Mouse (Mus musculus) midbrain, embryonic 12.5 days (tissue): ENCODE results near the gene Rack1. TPM values are rescaled to one million over a fixed set of nuclear protein-coding genes. Genes with fewer than 3 reads are reported as not detected.
"Not testable (repeated sequence)": the region's sequence is repeated elsewhere in the genome, so short reads cannot be mapped to it uniquely, and the experiment has no call there.

Experiments used
- ATAC-seq: fragments of 200-750 bp; cut with Nextera tagmentation; 2 replicates; pipeline ENCODE4 v1.8.0; 2017; ENCODE audit warnings: low read depth, moderate TSS enrichment, moderate library complexity; ENCODE audit not compliant: low FRiP score
- H3K27ac ChIP-seq: fragments of 300-500 bp; sonication (generic); replicated peaks from 2 replicates; pipeline ENCODE4 v1.5.1; 2016; ENCODE audit warnings: mild to moderate bottlenecking
- H3K27me3 ChIP-seq: fragments of 300-500 bp; sonication (generic); 2 replicates; pipeline ENCODE4 v1.6.1; 2016; ENCODE audit warnings: mild to moderate bottlenecking
- H3K36me3 ChIP-seq: fragments of 300-500 bp; sonication (generic); 2 replicates; pipeline ENCODE4 v1.6.1; 2016
- H3K4me1 ChIP-seq: fragments of 300-500 bp; sonication (generic); 2 replicates; pipeline ENCODE4 v1.6.1; 2016
- H3K4me2 ChIP-seq: fragments of 300-500 bp; sonication (generic); replicated peaks from 2 replicates; pipeline ENCODE4 v1.6.1; 2016; ENCODE audit warnings: mild to moderate bottlenecking, moderate library complexity
- H3K4me3 ChIP-seq: fragments of 300-500 bp; sonication (generic); 2 replicates; pipeline ENCODE4 v1.5.1; 2016; ENCODE audit warnings: mild to moderate bottlenecking
- H3K9ac ChIP-seq: fragments of 300-500 bp; sonication (generic); replicated peaks from 2 replicates; pipeline ENCODE4 v1.6.1; 2016; ENCODE audit warnings: mild to moderate bottlenecking, moderate library complexity
- H3K9me3 ChIP-seq: fragments of 300-500 bp; sonication (generic); 2 replicates; pipeline ENCODE4 v1.6.1; 2016; ENCODE audit warnings: mild to moderate bottlenecking
- WGBS: fragments of 180-500 bp; shearing (Covaris S2); methylation state at CpG from one replicate; pipeline ENCODE4 v1.1.7; 2016; 5-methylcytosine and 5-hydroxymethylcytosine counted together
- polyA plus RNA-seq: library from polyadenylated mRNA; unstranded; fragments of >200 nt; fragmentation: Nextera tagmentation; extraction: Ambion mirVana; gene quantifications from 2 replicates; pipeline ENCODE4 v1.2.1, GENCODE M21; 2016

Rack1 gene
- polyA plus RNA-seq, 1 experiment from 2014 or later = 503 TPM

- no peak for ATAC-seq
- no peak overlapping the region for H3K9ac ChIP-seq
- H3K36me3 ChIP-seq = peaks cover 88% of the 10 kb centered on the region
- 69% methylated on average over 4 of the region's 4 CpGs for WGBS
- no peaks in the 10 kb centered on the region for H3K27me3 ChIP-seq
- H3K4me1 ChIP-seq = peaks cover 4% of the 10 kb centered on the region; the same call in 1 of the 2 replicates
- H3K27ac ChIP-seq = 0 out of 2 replicates have a peak overlapping the region, but pooled peaks have one; percentile 36
- no peak overlapping the region for H3K4me3 ChIP-seq
- no peaks in the 10 kb centered on the region for H3K9me3 ChIP-seq
- H3K4me2 ChIP-seq = no peak overlapping the region
Measured at GRCm38 (mm10) chr11:48809434-48809830, 9.3 kb downstream of the Rack1 start.

- Histone ChIP-seq H3K27me3 (no peaks in the 10 kb centered on the region), H3K4me1 (peaks cover 11% of the 10 kb centered on the region), H3K27ac (no peak overlapping the region), H3K4me2 (no peak overlapping the region), H3K9me3 (no peaks in the 10 kb centered on the region), H3K36me3 (peaks cover 82% of the 10 kb centered on the region), H3K4me3 (no peak overlapping the region), H3K9ac (no peak overlapping the region)
- no peak for ATAC-seq
- 92% methylated on average over 2 of the region's 2 CpGs for WGBS
Measured at GRCm38 (mm10) chr11:48810142-48810541, 10.0 kb downstream of the Rack1 start.

- no peak overlapping the region for H3K27ac ChIP-seq
- no peak for ATAC-seq
- H3K4me1 ChIP-seq = peaks cover 23% of the 10 kb centered on the region
- no peaks in the 10 kb centered on the region for H3K27me3 ChIP-seq
- H3K9me3 ChIP-seq = no peaks in the 10 kb centered on the region
- no peak overlapping the region for H3K4me3 ChIP-seq
- H3K9ac ChIP-seq = no peak overlapping the region
- peaks cover 46% of the 10 kb centered on the region for H3K36me3 ChIP-seq
- H3K4me2 ChIP-seq = no peak overlapping the region
Measured at GRCm38 (mm10) chr11:48813782-48814181, 13.7 kb downstream of the Rack1 start.

GRCm38 (mm10) chr11:48815851-48816250 is 15.7 kb downstream of the Rack1 start:
- peak overlapping the region; percentile 84 for H3K9ac ChIP-seq
- H3K4me1 ChIP-seq = peaks cover 23% of the 10 kb centered on the region

GRCm38 (mm10) chr11:48816281-48816781 is 16.2 kb downstream of the Rack1 start:
- peak overlapping the region; percentile 84 for H3K9ac ChIP-seq
- H3K27ac ChIP-seq = peak overlapping the region; percentile 94
- no peaks in the 10 kb centered on the region for H3K27me3 ChIP-seq
- peak overlapping the region; percentile 88 for H3K4me3 ChIP-seq
- WGBS = 5% methylated on average over 16 of the region's 23 CpGs
- H3K4me1 ChIP-seq = peaks cover 23% of the 10 kb centered on the region
- H3K4me2 ChIP-seq = peak overlapping the region; percentile 81
- no peaks in the 10 kb centered on the region for H3K9me3 ChIP-seq
- ATAC-seq = peak; percentile 67
- H3K36me3 ChIP-seq = peaks cover 21% of the 10 kb centered on the region

More at GRCm38 (mm10) chr11:48815851-48816250, 15.7 kb downstream of the Rack1 start:
- Histone ChIP-seq H3K36me3 (peaks cover 26% of the 10 kb centered on the region), H3K9me3 (no peaks in the 10 kb centered on the region), H3K27ac (peak overlapping the region; percentile 94), H3K4me3 (peak overlapping the region; percentile 88), H3K27me3 (no peaks in the 10 kb centered on the region), H3K4me2 (peak overlapping the region; percentile 81)
- no peak for ATAC-seq
- WGBS = 83% methylated on average over 16 of the region's 16 CpGs

- H3K4me2 ChIP-seq = peak within 1 kb of the TSS; percentile 81
- no peaks in the 10 kb centered on the region for H3K9me3 ChIP-seq
- H3K27me3 ChIP-seq = no peaks in the 10 kb centered on the region
- peaks cover 23% of the 10 kb centered on the region for H3K4me1 ChIP-seq
- H3K27ac ChIP-seq = peak within 1 kb of the TSS; percentile 94
- H3K4me3 ChIP-seq = peak within 1 kb of the TSS; percentile 88
- H3K9ac ChIP-seq = peak within 1 kb of the TSS; percentile 84
- WGBS = under 1% methylated on average over 77 of the region's 77 CpGs
- peak; percentile 97 for ATAC-seq
- peaks cover 14% of the 10 kb centered on the region for H3K36me3 ChIP-seq
Measured at GRCm38 (mm10) chr11:48816800-48817665, 16.9 kb downstream of the Rack1 start, which contains the start of gene Trim41. Gene Trim41, minus strand, starts transcription at chr11:48817353.

GRCm38 (mm10) chr11:48817794-48818193 is 17.7 kb downstream of the Rack1 start:
- H3K9ac ChIP-seq = peak overlapping the region; percentile 46

GRCm38 (mm10) chr11:48818346-48818745 is 18.2 kb downstream of the Rack1 start:
- Histone ChIP-seq H3K4me2 (peak overlapping the region; percentile 81), H3K27me3 (peaks cover 7% of the 10 kb centered on the region), H3K27ac (no peak overlapping the region), H3K4me3 (peak overlapping the region; percentile 88), H3K4me1 (peaks cover 24% of the 10 kb centered on the region), H3K9me3 (no peaks in the 10 kb centered on the region), H3K36me3 (0 out of 2 replicates have a peak, but pooled peaks cover 3% of the 10 kb centered on the region), H3K9ac (peak overlapping the region; percentile 46)
- ATAC-seq = no peak
- WGBS = under 1% methylated on average over 16 of the region's 16 CpGs

More at GRCm38 (mm10) chr11:48817794-48818193, 17.7 kb downstream of the Rack1 start:
- Histone ChIP-seq H3K27me3 (peaks cover 6% of the 10 kb centered on the region), H3K9me3 (no peaks in the 10 kb centered on the region), H3K4me3 (peak overlapping the region; percentile 88), H3K4me1 (peaks cover 23% of the 10 kb centered on the region), H3K4me2 (peak overlapping the region; percentile 81), H3K36me3 (0 out of 2 replicates have a peak, but pooled peaks cover 7% of the 10 kb centered on the region), H3K27ac (peak overlapping the region; percentile 94)
- WGBS = 9% methylated on average over 9 of the region's 9 CpGs
- peak; percentile 2; the same call in 1 of the 2 replicates for ATAC-seq

GRCm38 (mm10) chr11:48819614-48820307 is 19.6 kb downstream of the Rack1 start:
- WGBS = 81% methylated on average over 7 of the region's 7 CpGs

GRCm38 (mm10) chr11:48820308-48820674 is 20.2 kb downstream of the Rack1 start:
- H3K4me3 ChIP-seq = no peak overlapping the region
- no peak for ATAC-seq
- H3K36me3 ChIP-seq = no peaks in the 10 kb centered on the region
- no peaks in the 10 kb centered on the region for H3K9me3 ChIP-seq
- no peak overlapping the region for H3K9ac ChIP-seq
- peaks cover 20% of the 10 kb centered on the region for H3K4me1 ChIP-seq
- peaks cover 22% of the 10 kb centered on the region for H3K27me3 ChIP-seq
- no peak overlapping the region for H3K27ac ChIP-seq
- H3K4me2 ChIP-seq = no peak overlapping the region

More at GRCm38 (mm10) chr11:48819614-48820307, 19.6 kb downstream of the Rack1 start:
- H3K4me2 ChIP-seq = no peak overlapping the region
- no peaks in the 10 kb centered on the region for H3K36me3 ChIP-seq
- no peaks in the 10 kb centered on the region for H3K9me3 ChIP-seq
- no peak overlapping the region for H3K9ac ChIP-seq
- no peak for ATAC-seq
- H3K4me3 ChIP-seq = no peak overlapping the region
- no peak overlapping the region for H3K27ac ChIP-seq
- H3K27me3 ChIP-seq = peaks cover 18% of the 10 kb centered on the region
- H3K4me1 ChIP-seq = peaks cover 26% of the 10 kb centered on the region

- Histone ChIP-seq H3K4me1 (peaks cover 10% of the 10 kb centered on the region), H3K27me3 (peaks cover 22% of the 10 kb centered on the region)
- not testable (repeated sequence) for H3K9me3 ChIP-seq, H3K4me2 ChIP-seq, H3K9ac ChIP-seq, H3K27ac ChIP-seq, H3K4me3 ChIP-seq, ATAC-seq, H3K36me3 ChIP-seq
- 85% methylated on average over 14 of the region's 14 CpGs for WGBS
Measured at GRCm38 (mm10) chr11:48821299-48821698, 21.2 kb downstream of the Rack1 start.
